Mouse (Mus musculus) R1 (cell line): ENCODE results near the gene Klhl9.

ENCODE experiments used
- DNase-seq: peaks from one replicate; pipeline ENCODE4 v3.0.0-alpha.2; 2018; ENCODE audit warnings: low read depth, low spot score

The Klhl9 gene

GRCm38 (mm10) chr4:88715059-88715458 is 7.2 kb downstream of the Klhl9 start:
- no peak for DNase-seq

- no peak for DNase-seq
These were observed 8.0 kb downstream of the Klhl9 start for GRCm38 (mm10) chr4:88714281-88714680.

DNA sequence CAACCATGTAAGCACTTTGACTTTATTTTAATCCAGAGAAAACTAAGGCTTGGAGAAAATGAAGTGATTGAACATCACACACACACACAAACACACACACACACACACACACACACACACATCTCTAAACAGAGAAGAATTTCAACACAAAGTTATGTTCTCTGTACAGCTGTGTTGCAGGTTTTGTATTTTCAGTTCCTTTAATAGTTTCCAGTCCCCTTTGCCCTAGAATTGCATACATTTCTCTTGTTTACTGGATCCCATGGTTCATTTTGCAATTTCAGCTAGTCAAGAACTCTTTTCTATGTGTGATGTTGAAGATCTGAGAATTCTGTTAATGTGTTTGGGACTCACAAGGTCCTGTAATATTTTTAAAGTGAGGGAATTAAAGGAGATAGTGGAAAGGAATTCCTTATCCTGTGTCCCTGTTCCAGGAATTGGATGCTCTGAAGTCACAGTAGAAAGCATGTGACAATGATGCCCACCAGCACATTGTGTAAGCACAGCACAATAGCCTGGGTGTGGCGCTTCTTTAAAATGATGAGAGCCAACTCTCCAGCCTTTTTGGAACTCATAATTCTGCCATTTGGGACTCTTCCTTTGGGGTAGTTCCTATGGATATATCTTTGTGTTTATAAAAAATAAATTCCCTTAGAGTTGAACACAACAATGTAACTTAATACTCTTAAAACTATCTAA is 15.0 kb downstream of the Klhl9 start:
- DNase-seq: no peak

DNA sequence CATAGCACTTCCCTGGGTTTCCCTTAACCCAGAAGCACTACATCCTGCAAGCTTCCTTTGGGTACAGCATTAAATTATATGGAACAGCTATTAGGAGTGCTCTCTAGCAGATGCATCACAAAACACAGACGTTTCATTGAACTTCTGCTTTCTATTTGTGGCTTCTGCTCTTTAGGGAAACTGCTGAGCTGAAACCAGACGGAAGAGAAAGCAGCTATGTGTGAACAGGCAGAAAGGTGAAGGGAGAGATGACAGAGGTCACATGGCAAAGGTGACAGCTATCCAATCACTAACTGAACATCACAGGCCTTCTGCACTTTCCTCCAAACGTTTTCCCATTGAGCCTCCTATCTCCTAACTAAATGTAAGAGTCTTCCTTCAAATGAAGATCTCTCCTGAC is 16.3 kb downstream of the Klhl9 start:
- DNase-seq: no peak

DNA sequence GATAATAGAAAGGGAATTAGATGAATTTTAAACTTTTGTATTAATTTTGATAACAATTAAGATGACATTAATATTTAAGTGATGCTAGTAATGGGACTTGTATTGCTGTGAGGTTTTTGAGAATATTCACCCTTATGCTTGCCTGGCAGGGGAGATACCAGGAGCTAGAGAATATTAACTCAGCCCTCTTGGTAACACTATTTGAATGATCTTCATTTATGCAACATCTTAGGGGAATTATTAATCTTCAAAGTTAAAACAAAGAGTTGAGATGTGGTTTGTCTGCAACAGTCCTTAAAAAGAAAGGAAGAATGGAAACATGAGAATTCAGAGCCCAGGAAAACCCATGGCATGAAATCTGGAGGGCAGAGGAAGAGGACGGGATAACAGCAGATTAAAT is 23.0 kb downstream of the Klhl9 start:
- no peak for DNase-seq

GRCm38 (mm10) chr4:88698781-88699180 is 23.5 kb downstream of the Klhl9 start:
- DNase-seq: no peak

DNA sequence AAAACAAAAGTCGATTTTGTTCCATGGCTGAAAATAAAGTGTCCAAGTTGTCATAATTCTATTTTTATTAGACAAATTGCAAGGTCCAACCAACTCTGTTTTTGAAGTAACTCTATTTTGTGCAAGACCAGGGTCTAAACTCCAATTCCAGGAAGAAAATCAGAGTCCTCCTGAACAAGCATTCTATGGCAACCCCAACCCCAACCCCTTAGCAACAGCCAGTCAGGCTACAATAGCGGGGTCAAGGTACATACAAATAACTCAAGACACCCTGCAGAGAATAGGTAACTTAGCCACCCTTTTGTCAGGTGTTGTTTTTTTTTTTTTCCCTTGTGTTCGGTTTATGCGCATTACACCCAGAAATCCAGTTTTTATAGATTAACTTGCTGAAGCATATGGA is 24.5 kb downstream of the Klhl9 start:
- no peak for DNase-seq

DNA sequence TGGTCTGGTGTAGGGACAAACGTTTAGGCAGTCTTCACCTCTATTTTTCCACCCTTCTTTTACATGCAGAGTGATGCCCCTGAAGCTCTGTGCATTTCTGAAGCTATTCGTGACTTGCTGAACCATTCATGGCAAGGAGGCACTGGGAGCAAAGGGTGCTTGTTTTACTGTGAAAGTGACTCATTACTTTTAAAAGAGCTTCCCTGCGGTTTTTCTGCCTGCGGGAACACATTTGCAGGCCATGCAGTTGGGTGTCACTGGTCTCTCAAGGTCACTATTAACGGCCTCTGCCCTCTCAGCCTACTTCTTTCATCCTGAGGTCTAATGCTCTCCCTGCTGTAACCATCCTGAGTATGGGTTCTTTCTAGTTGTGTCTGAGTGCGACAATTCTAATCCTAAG is 25.2 kb downstream of the Klhl9 start:
- no peak for DNase-seq

GRCm38 (mm10) chr4:88696237-88696884 is 25.9 kb downstream of the Klhl9 start:
- DNase-seq: peak; percentile 65

- DNase-seq: no peak
These were observed 28.9 kb downstream of the Klhl9 start for GRCm38 (mm10) chr4:88693392-88693791.

GRCm38 (mm10) chr4:88692537-88692936 is 29.7 kb downstream of the Klhl9 start:
- DNase-seq: no peak

GRCm38 (mm10) chr4:88691259-88691658 is 31.0 kb downstream of the Klhl9 start, which contains the start of gene Ifnab:
Ifnab (minus strand) TSS chr4:88691359.
- no peak for DNase-seq

GRCm38 (mm10) chr4:88683812-88684211 is 38.5 kb downstream of the Klhl9 start, which contains the start of gene Ifna2:
Ifna2 (minus strand) TSS chr4:88683912.
- DNase-seq: no peak

- DNase-seq: no peak
These were observed 40.9 kb downstream of the Klhl9 start for GRCm38 (mm10) chr4:88681353-88681752.

DNA sequence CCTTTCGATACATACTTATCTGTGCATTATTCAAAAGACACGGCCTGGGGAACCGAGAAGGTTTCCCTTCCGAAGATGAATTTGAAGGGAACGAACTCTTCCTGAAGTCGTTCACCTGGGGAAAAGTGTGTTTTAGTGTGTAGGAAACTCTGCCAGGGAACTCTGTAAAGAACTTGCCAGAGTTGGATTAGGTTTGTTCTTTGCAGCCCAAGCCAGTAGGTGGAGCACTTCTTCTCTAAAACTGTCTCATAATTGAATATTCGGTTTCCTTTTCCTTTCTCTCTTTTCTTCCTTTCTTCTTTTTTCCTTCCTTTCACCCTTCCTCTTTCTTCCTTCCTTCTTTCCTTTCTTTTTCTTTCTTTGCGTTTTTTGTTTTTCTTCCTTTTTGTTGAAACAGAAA is 41.9 kb downstream of the Klhl9 start:
- peak; percentile 21 for DNase-seq

GRCm38 (mm10) chr4:88676824-88677223 is 45.4 kb downstream of the Klhl9 start, which contains the start of gene Ifna16:
Ifna16 (minus strand) TSS chr4:88676924.
- no peak for DNase-seq
